Mouse (Mus musculus) left cerebral cortex, adult 2 months (tissue): ENCODE measurements around the gene Ucn. TPM values are rescaled to one million over a fixed set of nuclear protein-coding genes. Genes with fewer than 3 reads are reported as not detected.

Source experiments
- DNase-seq, 2 experiments: peaks; one replicate each; pipeline ENCODE4 v3.0.0; 2021 to 2022; ENCODE audit warnings: low spot score in 2 of 2, mixed read lengths in 1 of 2; ENCODE audit errors: extremely low spot score in 1 of 2
- H3K27ac ChIP-seq: fragments of 200-600 bp; 2 replicates; pipeline ENCODE4 v1.8.1; 2022
- H3K4me3 ChIP-seq: fragments of 200-600 bp; 2 replicates; pipeline ENCODE4 v1.8.1; 2022
- CTCF ChIP-seq: fragments of 200-600 bp; IDR thresholded peaks from 2 replicates; pipeline ENCODE4 v1.8.1; 2022; ENCODE audit warnings: antibody characterized with exemption, mild to moderate bottlenecking, moderate library complexity
- intact Hi-C: fragments of 180-260 bp; cut with DNase I; formaldehyde crosslinking; loops from one replicate; pipeline ENCODE4 v1.15.1; 2025
- total RNA-seq, 2 experiments: library from RNA; stranded (reverse); gene quantifications; 2 replicates each; pipeline ENCODE4 v1.2.3; 2021

Ucn gene
- total RNA-seq, 2 experiments from 2014 or later: 1.3 to 1.8 TPM

- intact Hi-C loops: no loop called here
- Histone ChIP-seq H3K4me3 (peak overlapping the region; percentile 33), H3K27ac (no peak overlapping the region)
- no peak; the same call in 1 of the 2 replicates for TF ChIP-seq CTCF
- no peak for DNase-seq
Observed at GRCm38 (mm10) chr5:31095711-31096480, 42.7 kb downstream of the Ucn start.

GRCm38 (mm10) chr5:31094799-31095691, 43.6 kb downstream of the Ucn start:
- no peak; the same call in none of the 2 replicates for TF ChIP-seq CTCF
- Histone ChIP-seq H3K27ac (no peak overlapping the region; the same call in 1 of the 2 replicates), H3K4me3 (peak overlapping the region; percentile 33)
- peak in 1 of 2 experiments; percentile 62 for DNase-seq
- intact Hi-C loops: loop anchor here (1.0 kb wide), 1 partner anchor 15 kb away; no protein-coding TSS in a partner anchor

- Histone ChIP-seq H3K4me3 (peak overlapping the region; percentile 33), H3K27ac (peak overlapping the region; percentile 44)
- intact Hi-C loops: loop anchor here (1.0 kb wide), 1 partner anchor 14 kb away; no protein-coding TSS in a partner anchor
- peak in 1 of 2 experiments; percentile 59 for DNase-seq
- no peak for TF ChIP-seq CTCF
Observed at GRCm38 (mm10) chr5:31094100-31094798, 44.4 kb downstream of the Ucn start.

GRCm38 (mm10) chr5:31093151-31094041, 45.2 kb downstream of the Ucn start:
- peak overlapping the region; percentile 61 for H3K4me3 ChIP-seq
- intact Hi-C loops: loop anchor here (1.0 kb wide), 1 partner anchor 13 kb away; no protein-coding TSS in a partner anchor
- DNase-seq: peak in 1 of 2 experiments; percentile 68
- TF ChIP-seq CTCF: no peak
- H3K27ac ChIP-seq: peak overlapping the region; percentile 93

GRCm38 (mm10) chr5:31092231-31092975, 46.2 kb downstream of the Ucn start:
- TF ChIP-seq CTCF: no peak
- peak; percentile 49 to 79 for DNase-seq
- intact Hi-C loops: loop anchor here (1.0 kb wide), 2 partner anchors 29 to 99 kb away; no protein-coding TSS in a partner anchor
- Histone ChIP-seq H3K4me3 (peak overlapping the region; percentile 61), H3K27ac (peak overlapping the region; percentile 93)

Other genes with a start within 250 kb of the Ucn start
- 100 to 1,000 TPM in 1 of 2 experiments, 10 to 100 TPM in 1; 91.9 to 106 TPM for gene Ost4, start 231.0 kb downstream of the Ucn start, total RNA-seq
- gene Emilin1, start 225.4 kb downstream of the Ucn start, total RNA-seq: 1 to 10 TPM; 3.0 to 3.3 TPM
- 10 to 100 TPM; 15.3 to 19.3 TPM for gene Khk, start 217.4 kb downstream of the Ucn start, total RNA-seq
- gene Cgref1, start 193.2 kb downstream of the Ucn start, total RNA-seq: 10 to 100 TPM; 24.2 to 26.0 TPM
- 100 to 1,000 TPM; 129 to 134 TPM for gene Preb, start 178.5 kb downstream of the Ucn start, total RNA-seq
- under 1 TPM; 0.12 to 0.23 TPM for gene Tcf23, start 170.2 kb downstream of the Ucn start, total RNA-seq
- gene Atraid, start 90.5 kb downstream of the Ucn start, total RNA-seq: 10 to 100 TPM; 67.1 to 68.9 TPM
- gene Slc5a6, start 89.9 kb downstream of the Ucn start, total RNA-seq: 10 to 100 TPM; 16.7 to 19.3 TPM
- 10 to 100 TPM; 23.4 to 27.6 TPM for gene Cad, start 84.0 kb downstream of the Ucn start, total RNA-seq
- not detected for gene Dnajc5g, start 32.5 kb downstream of the Ucn start, total RNA-seq
- 100 to 1,000 TPM; 162 to 184 TPM for gene Slc30a3, start 30.6 kb downstream of the Ucn start, total RNA-seq
- 1 to 10 TPM; 2.0 to 2.2 TPM for gene Trim54, start 22.1 kb downstream of the Ucn start, total RNA-seq
- 10 to 100 TPM; 47.8 to 49.2 TPM for gene Mpv17, start 15.4 kb upstream of the Ucn start, total RNA-seq
- 1 to 10 TPM; 3.0 to 3.2 TPM for gene Gm29609, start 41.1 kb upstream of the Ucn start, total RNA-seq
- 10 to 100 TPM; 56.8 to 61.1 TPM for gene Gtf3c2, start 41.3 kb upstream of the Ucn start, total RNA-seq
- gene Snx17, start 54.4 kb upstream of the Ucn start, total RNA-seq: 10 to 100 TPM; 75.1 to 76.6 TPM
- gene Eif2b4, start 54.6 kb upstream of the Ucn start, total RNA-seq: 10 to 100 TPM; 39.7 to 43.7 TPM
- 10 to 100 TPM; 28.0 to 31.4 TPM for gene Zfp513, start 63.5 kb upstream of the Ucn start, total RNA-seq
- gene Ppm1g, start 81.9 kb upstream of the Ucn start, total RNA-seq: 10 to 100 TPM; 72.6 to 78.5 TPM
- 10 to 100 TPM; 82.3 to 86.0 TPM for gene Nrbp1, start 102.0 kb upstream of the Ucn start, total RNA-seq
- gene Gm9970, start 102.4 kb upstream of the Ucn start, total RNA-seq: not detected
- gene Krtcap3, start 112.9 kb upstream of the Ucn start, total RNA-seq: 1 to 10 TPM; 3.2 to 3.6 TPM
- 100 to 1,000 TPM; 106 to 107 TPM for gene Ift172, start 152.3 kb upstream of the Ucn start, total RNA-seq
- gene Fndc4, start 157.3 kb upstream of the Ucn start, total RNA-seq: 100 to 1,000 TPM; 147 to 157 TPM
- not detected for gene Gckr, start 158.6 kb upstream of the Ucn start, total RNA-seq